In genomic region chr1:86439487-86440170, GRCm38 (mm10) we compare ENCODE assay signal across 8 mouse cellular contexts. TPM values are rescaled to one million over a fixed set of nuclear protein-coding genes. Genes with fewer than 3 reads are reported as not detected.
DNase-seq lines count a peak whose midpoint lies in the region; ATAC-seq and TF ChIP-seq lines count a peak whose summit lies in the region.

No protein-coding gene starts in this region.

- peak overlapping the region; percentile 38; the same call in 1 of the 2 replicates for H3K9ac ChIP-seq in intestine, embryonic 15.5 days
- H3K9ac ChIP-seq in kidney, embryonic 14.5 days (ENCODE audit: low read depth, low read length) = no peak overlapping the region; the same call in 1 of the 2 replicates

- H3K4me3 ChIP-seq in embryonic fibroblast, embryonic 13.5 days (ENCODE audit: insufficient read depth, low read length) = no peak overlapping the region
- no peak overlapping the region for H3K4me3 ChIP-seq in intestine, embryonic 15.5 days (replicated peaks)
- no peak overlapping the region for H3K4me3 ChIP-seq in kidney, embryonic 14.5 days (ENCODE audit: low read length)

- TF ChIP-seq POLR2A in embryonic fibroblast, embryonic 13.5 days (IDR thresholded peaks at IDR 0.05; ENCODE audit: low read depth, low read length) = no peak

- peak overlapping the region; percentile 69 for H3K27ac ChIP-seq in embryonic fibroblast, embryonic 13.5 days (ENCODE audit: insufficient read depth, low read length)
- H3K27ac ChIP-seq in intestine, embryonic 15.5 days = 0 out of 2 replicates have a peak overlapping the region, but pooled peaks have one; percentile 99
- no peak overlapping the region for H3K27ac ChIP-seq in kidney, embryonic 14.5 days (ENCODE audit: low read depth, low read length)

- ATAC-seq in intestine, embryonic 15.5 days = no peak
- no peak for ATAC-seq in kidney, embryonic 14.5 days (ENCODE audit: low FRiP score, low TSS enrichment)

- H3K27me3 ChIP-seq in intestine, embryonic 15.5 days (replicated peaks) = no peaks in the 10 kb centered on the region
- no peaks in the 10 kb centered on the region for H3K27me3 ChIP-seq in kidney, embryonic 14.5 days (ENCODE audit: control insufficient read depth, insufficient read depth, low read length)

- WGBS in intestine, embryonic 15.5 days = 29% methylated on average over 8 of the region's 8 CpGs
- WGBS in kidney, embryonic 14.5 days = 33% methylated on average over 8 of the region's 8 CpGs

- H3K36me3 ChIP-seq in intestine, embryonic 15.5 days = no peaks in the 10 kb centered on the region
- H3K36me3 ChIP-seq in kidney, embryonic 14.5 days (ENCODE audit: control insufficient read depth, insufficient read depth, low read length) = no peaks in the 10 kb centered on the region

- TF ChIP-seq CTCF in embryonic fibroblast, embryonic 13.5 days (IDR thresholded peaks at IDR 0.05; ENCODE audit: borderline replicate concordance, insufficient read depth, low read length) = no peak

- H3K9me3 ChIP-seq in intestine, embryonic 15.5 days = no peaks in the 10 kb centered on the region
- H3K9me3 ChIP-seq in kidney, embryonic 14.5 days (ENCODE audit: control insufficient read depth, low read length) = no peaks in the 10 kb centered on the region

- peak overlapping the region; percentile 92; the same call in 1 of the 2 replicates for H3K4me2 ChIP-seq in intestine, embryonic 15.5 days (replicated peaks)
- no peak overlapping the region; the same call in 1 of the 2 replicates for H3K4me2 ChIP-seq in kidney, embryonic 14.5 days (replicated peaks; ENCODE audit: low read depth, low read length)

- peaks cover 28% of the 10 kb centered on the region for H3K4me1 ChIP-seq in embryonic fibroblast, embryonic 13.5 days (ENCODE audit: control insufficient read depth, insufficient read depth, low read length)
- peaks cover 51% of the 10 kb centered on the region for H3K4me1 ChIP-seq in intestine, embryonic 15.5 days (replicated peaks)
- H3K4me1 ChIP-seq in kidney, embryonic 14.5 days (ENCODE audit: control insufficient read depth, insufficient read depth, low read length) = peaks cover 36% of the 10 kb centered on the region

- peak; percentile 36 for DNase-seq in cerebellum, adult 8-10 months
- no peak for DNase-seq in cerebellum, adult 9-10 months
- peak; percentile 86 for DNase-seq in 3T3-L1 (ENCODE audit: low read depth, low spot score)
- DNase-seq in frontal cortex, postnatal 25 days (ENCODE audit: low spot score in 2 of 2) = no peak
- DNase-seq in layer of hippocampus, adult 18-20 months (ENCODE audit: low spot score in 2 of 2) = no peak

RNA-seq across cellular contexts. Expression of gene Tex44, which starts 13.5 kb away (rescaled TPM):
- polyA plus RNA-seq in embryonic fibroblast, embryonic 13.5 days (2011; ENCODE audit: insufficient read length, low read depth, missing spikeins) = not detected in 2 replicates
- polyA plus RNA-seq in intestine, embryonic 15.5 days (2015; fragmentation: Nextera tagmentation; extraction: Ambion mirVana) = not detected in 2 replicates
- total RNA-seq in layer of hippocampus, adult 18-20 months (2021) = not detected
- polyA plus RNA-seq in kidney, embryonic 14.5 days (2014; fragmentation: Nextera tagmentation; extraction: Ambion mirVana) = not detected in 2 replicates

RNA-seq across cellular contexts. Expression of gene Nmur1, which starts 13.6 kb away (rescaled TPM):
- not detected in 2 replicates for polyA plus RNA-seq in embryonic fibroblast, embryonic 13.5 days (2011; ENCODE audit: insufficient read length, low read depth, missing spikeins)
- polyA plus RNA-seq in intestine, embryonic 15.5 days (2015; fragmentation: Nextera tagmentation; extraction: Ambion mirVana) = 0.27 and 0.36 TPM in 2 replicates
- total RNA-seq in layer of hippocampus, adult 18-20 months (2021) = not detected
- polyA plus RNA-seq in kidney, embryonic 14.5 days (2014; fragmentation: Nextera tagmentation; extraction: Ambion mirVana) = not detected in 2 replicates

Comparison
In these comparisons a context has a peak if more than half of its experiments do, and no peak if none do; other contexts are left out.
1. DNase-seq: peak in cerebellum, adult 8-10 months (single experiment) and 3T3-L1 (single experiment); none in cerebellum, adult 9-10 months (single experiment), frontal cortex, postnatal 25 days (0 of 2) and layer of hippocampus, adult 18-20 months (0 of 2).